Mouse (Mus musculus) embryonic facial prominence, embryonic 11.5 days (tissue): Measurements from ENCODE around the gene Atp1a4. TPM values are rescaled to one million over a fixed set of nuclear protein-coding genes. Genes with fewer than 3 reads are reported as not detected.

Experiments
- ATAC-seq: fragments of 200-750 bp; cut with Nextera tagmentation; replicated peaks from 2 replicates; pipeline ENCODE4 v1.8.0; 2017; ENCODE audit warnings: low read depth; ENCODE audit not compliant: insufficient number of reproducible peaks, low FRiP score, low TSS enrichment
- DNase-seq: peaks from one replicate; pipeline ENCODE4 v3.0.0-alpha.2; 2015; ENCODE audit warnings: low spot score
- H3K27ac ChIP-seq: fragments of 300-500 bp; sonication (generic); replicated peaks from 2 replicates; pipeline ENCODE4 v1.5.1; 2014; ENCODE audit warnings: mild to moderate bottlenecking, low read depth, low read length, control low read depth
- H3K27me3 ChIP-seq: fragments of 300-500 bp; sonication (generic); 2 replicates; pipeline ENCODE4 v1.6.1; 2014; ENCODE audit warnings: mild to moderate bottlenecking, low read length, moderate library complexity, mixed read lengths; ENCODE audit not compliant: control insufficient read depth, insufficient read depth
- H3K36me3 ChIP-seq: fragments of 300-500 bp; sonication (generic); replicated peaks from 2 replicates; pipeline ENCODE4 v1.6.1; 2014; ENCODE audit warnings: low read depth, mild to moderate bottlenecking, low read length, moderate library complexity, mixed read lengths; ENCODE audit not compliant: control insufficient read depth, insufficient read depth
- H3K4me1 ChIP-seq: fragments of 300-500 bp; sonication (generic); 2 replicates; pipeline ENCODE4 v1.6.1; 2014; ENCODE audit warnings: low read length, mixed read lengths; ENCODE audit not compliant: control insufficient read depth, insufficient read depth
- H3K4me2 ChIP-seq: fragments of 300-500 bp; sonication (generic); 2 replicates; pipeline ENCODE4 v1.6.1; 2014; ENCODE audit warnings: low read depth, mild to moderate bottlenecking, control low read depth, low read length, moderate library complexity
- H3K4me3 ChIP-seq: fragments of 300-500 bp; sonication (generic); 2 replicates; pipeline ENCODE4 v1.5.1; 2014; ENCODE audit warnings: low read depth, low read length, control low read depth
- H3K9ac ChIP-seq: fragments of 300-500 bp; sonication (generic); replicated peaks from 2 replicates; pipeline ENCODE4 v1.6.1; 2014; ENCODE audit warnings: mild to moderate bottlenecking, control low read depth, low read length
- H3K9me3 ChIP-seq: fragments of 300-500 bp; sonication (generic); replicated peaks from 2 replicates; pipeline ENCODE4 v1.6.1; 2016; ENCODE audit warnings: mild to moderate bottlenecking, low read length, inconsistent platforms, mixed read lengths; ENCODE audit not compliant: control insufficient read depth
- WGBS: fragments of 180-500 bp; shearing (Covaris S2); extraction: QIAGEN DNeasy Blood & Tissue Kit; methylation state at CpG from one replicate; pipeline ENCODE4 v1.1.7; 2014; 5-methylcytosine and 5-hydroxymethylcytosine counted together
- polyA plus RNA-seq: library from polyadenylated mRNA; unstranded; fragments of >200 nt; fragmentation: Nextera tagmentation; extraction: Ambion mirVana; gene quantifications from 2 replicates; pipeline ENCODE4 v1.2.1, GENCODE M21; 2014

Gene Atp1a4
- polyA plus RNA-seq, 1 experiment from 2014 or later: not detected

GRCm38 (mm10) chr1:172183915-172184314 is 74.3 kb downstream of the Atp1a4 start:
- Histone ChIP-seq H3K9ac (no peak overlapping the region), H3K4me3 (no peak overlapping the region), H3K36me3 (peaks cover 3% of the 10 kb centered on the region), H3K27me3 (no peaks in the 10 kb centered on the region), H3K4me2 (no peak overlapping the region), H3K4me1 (no peaks in the 10 kb centered on the region), H3K9me3 (no peaks in the 10 kb centered on the region), H3K27ac (no peak overlapping the region)
- ATAC-seq: no peak
- no peak for DNase-seq

- no peak overlapping the region for H3K27ac ChIP-seq
- peaks cover 3% of the 10 kb centered on the region for H3K36me3 ChIP-seq
- DNase-seq (no peak), ATAC-seq (no peak)
- H3K9me3 ChIP-seq: no peaks in the 10 kb centered on the region
- H3K4me2 ChIP-seq: no peak overlapping the region
- WGBS: 92% methylated on average over 6 of the region's 6 CpGs
- H3K27me3 ChIP-seq: no peaks in the 10 kb centered on the region
- H3K4me1 ChIP-seq: no peaks in the 10 kb centered on the region
- H3K9ac ChIP-seq: no peak overlapping the region
- H3K4me3 ChIP-seq: no peak overlapping the region
Measured at GRCm38 (mm10) chr1:172183056-172183455, 75.2 kb downstream of the Atp1a4 start.

- 93% methylated on average over 3 of the region's 3 CpGs for WGBS
- no peak overlapping the region for H3K4me3 ChIP-seq
- H3K9me3 ChIP-seq: no peaks in the 10 kb centered on the region
- no peak overlapping the region for H3K4me2 ChIP-seq
- no peak for DNase-seq
- no peak overlapping the region for H3K9ac ChIP-seq
- ATAC-seq: no peak
- no peaks in the 10 kb centered on the region for H3K27me3 ChIP-seq
- no peak overlapping the region for H3K27ac ChIP-seq
- no peaks in the 10 kb centered on the region for H3K4me1 ChIP-seq
- H3K36me3 ChIP-seq: peaks cover 1% of the 10 kb centered on the region
Measured at GRCm38 (mm10) chr1:172181777-172182176, 76.4 kb downstream of the Atp1a4 start.

GRCm38 (mm10) chr1:172180881-172181280 is 77.3 kb downstream of the Atp1a4 start:
- H3K9me3 ChIP-seq: no peaks in the 10 kb centered on the region
- DNase-seq (no peak), ATAC-seq (no peak)
- H3K4me2 ChIP-seq: no peak overlapping the region
- H3K27ac ChIP-seq: no peak overlapping the region
- H3K4me1 ChIP-seq: no peaks in the 10 kb centered on the region
- no peaks in the 10 kb centered on the region for H3K27me3 ChIP-seq
- WGBS: 76% methylated on average over 4 of the region's 4 CpGs
- H3K4me3 ChIP-seq: no peak overlapping the region
- no peak overlapping the region for H3K9ac ChIP-seq
- no peaks in the 10 kb centered on the region; the same call in 1 of the 2 replicates for H3K36me3 ChIP-seq

- WGBS: 76% methylated on average over 7 of the region's 7 CpGs
- H3K4me2 ChIP-seq: no peak overlapping the region
- H3K27ac ChIP-seq: no peak overlapping the region
Measured at GRCm38 (mm10) chr1:172179102-172179501, 79.1 kb downstream of the Atp1a4 start.

GRCm38 (mm10) chr1:172177791-172178190 is 80.4 kb downstream of the Atp1a4 start:
- WGBS: 93% methylated on average over 7 of the region's 7 CpGs
- H3K36me3 ChIP-seq: peaks cover 4% of the 10 kb centered on the region; the same call in 1 of the 2 replicates

More at GRCm38 (mm10) chr1:172179102-172179501, 79.1 kb downstream of the Atp1a4 start:
- Histone ChIP-seq H3K9ac (no peak overlapping the region), H3K27me3 (no peaks in the 10 kb centered on the region), H3K4me3 (no peak overlapping the region), H3K36me3 (peaks cover under 1% of the 10 kb centered on the region; the same call in 1 of the 2 replicates), H3K4me1 (no peaks in the 10 kb centered on the region), H3K9me3 (no peaks in the 10 kb centered on the region)
- DNase-seq (no peak), ATAC-seq (no peak)

More at GRCm38 (mm10) chr1:172177791-172178190, 80.4 kb downstream of the Atp1a4 start:
- no peak for DNase-seq
- Histone ChIP-seq H3K9ac (no peak overlapping the region), H3K4me2 (no peak overlapping the region), H3K27ac (no peak overlapping the region), H3K9me3 (no peaks in the 10 kb centered on the region), H3K4me3 (no peak overlapping the region), H3K27me3 (no peaks in the 10 kb centered on the region), H3K4me1 (no peaks in the 10 kb centered on the region)
- no peak for ATAC-seq

Other genes with a start within 250 kb of the Atp1a4 start
- gene Vangl2, start 230.0 kb downstream of the Atp1a4 start, polyA plus RNA-seq: 25.3 and 28.6 TPM in 2 replicates
- 4.6 and 6.5 TPM in 2 replicates for gene Nhlh1, start 200.8 kb downstream of the Atp1a4 start, polyA plus RNA-seq
- 185 and 186 TPM in 2 replicates for gene Copa, start 175.9 kb downstream of the Atp1a4 start, polyA plus RNA-seq
- 85.6 and 89.2 TPM in 2 replicates for gene Ncstn, start 175.6 kb downstream of the Atp1a4 start, polyA plus RNA-seq
- 153 and 155 TPM in 2 replicates for gene Pex19, start 131.7 kb downstream of the Atp1a4 start, polyA plus RNA-seq
- 103 and 109 TPM in 2 replicates for gene Dcaf8, start 110.3 kb downstream of the Atp1a4 start, polyA plus RNA-seq
- gene Pea15a, start 51.6 kb downstream of the Atp1a4 start, polyA plus RNA-seq: 121 and 123 TPM in 2 replicates
- 1.7 and 2.3 TPM in 2 replicates for gene Casq1, start 38.5 kb downstream of the Atp1a4 start, polyA plus RNA-seq
- 30.1 and 36.7 TPM in 2 replicates for gene Igsf8, start 3.2 kb upstream of the Atp1a4 start, polyA plus RNA-seq
- 0.60 and 0.65 TPM in 2 replicates for gene Atp1a2, start 39.6 kb upstream of the Atp1a4 start, polyA plus RNA-seq
- 0.54 and 0.65 TPM in 2 replicates for gene Kcnj9, start 70.9 kb upstream of the Atp1a4 start, polyA plus RNA-seq
- gene Kcnj10, start 82.8 kb upstream of the Atp1a4 start, polyA plus RNA-seq: 0.07 and 0.11 TPM in 2 replicates
- gene Pigm, start 118.1 kb upstream of the Atp1a4 start, polyA plus RNA-seq: 11.4 and 12.3 TPM in 2 replicates
- gene Slamf9, start 216.9 kb upstream of the Atp1a4 start, polyA plus RNA-seq: 0.48 and 0.53 TPM in 2 replicates
- 36.8 and 46.6 TPM in 2 replicates for gene Igsf9, start 223.4 kb upstream of the Atp1a4 start, polyA plus RNA-seq
- gene Tagln2, start 241.6 kb upstream of the Atp1a4 start, polyA plus RNA-seq: 56.7 and 61.7 TPM in 2 replicates